In the genomic region with DNA sequence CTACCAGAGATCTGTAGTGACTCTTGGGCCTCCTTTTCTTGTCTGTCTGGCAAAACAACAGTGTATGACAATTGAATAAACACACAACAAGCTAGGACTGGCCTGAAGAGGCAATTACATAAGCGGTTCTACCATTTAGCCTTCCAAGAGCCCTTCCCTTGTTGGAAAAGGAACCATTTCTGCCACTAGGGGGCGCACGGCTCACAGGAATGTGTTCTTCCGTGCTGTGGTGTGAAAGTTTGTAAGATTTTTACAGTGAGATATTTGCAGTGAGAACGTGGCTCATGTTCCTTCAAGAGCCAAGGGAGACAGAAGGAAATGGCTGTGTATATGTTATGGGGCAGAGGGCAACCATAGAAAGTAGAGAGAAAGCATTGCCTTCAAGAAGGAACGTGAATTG, we compare ENCODE assay signal across 9 mouse cellular contexts. TPM values are rescaled to one million over a fixed set of nuclear protein-coding genes. Genes with fewer than 3 reads are reported as not detected.
DNase-seq lines count a peak whose midpoint lies in the region; ATAC-seq lines count a peak whose summit lies in the region.
"Had no signal": no experiment of that assay in that cellular context is flagged by ENCODE, and none has a peak within 500 bp of the region (broad histone marks: within the 10 kb centered on the region; RNA-seq: fewer than 3 reads in every experiment).

No protein-coding gene starts in this region.

- H3K4me3 ChIP-seq in kidney, embryonic 16.5 days (ENCODE audit: low read length), result no peak overlapping the region
- no peak overlapping the region for H3K4me3 ChIP-seq in liver, embryonic 13.5 days (replicated peaks)

- no peaks in the 10 kb centered on the region for H3K4me1 ChIP-seq in kidney, embryonic 16.5 days (ENCODE audit: insufficient read depth, low read length)
- H3K4me1 ChIP-seq in liver, embryonic 13.5 days (replicated peaks), result 0 out of 2 replicates have a peak, but pooled peaks cover 5% of the 10 kb centered on the region

- H3K27me3 ChIP-seq in kidney, embryonic 16.5 days (ENCODE audit: insufficient read depth, low read length), result no peaks in the 10 kb centered on the region
- no peaks in the 10 kb centered on the region for H3K27me3 ChIP-seq in liver, embryonic 13.5 days

- H3K4me2 ChIP-seq in kidney, embryonic 16.5 days (replicated peaks; ENCODE audit: low read depth, low read length), result no peak overlapping the region
- H3K4me2 ChIP-seq in liver, embryonic 13.5 days, result no peak overlapping the region

- H3K9ac ChIP-seq in kidney, embryonic 16.5 days (replicated peaks; ENCODE audit: low read length), result no peak overlapping the region
- H3K9ac ChIP-seq in liver, embryonic 13.5 days, result no peak overlapping the region

- 12% methylated on average over 6 of the region's 6 CpGs for WGBS in kidney, embryonic 16.5 days
- WGBS in liver, embryonic 13.5 days (ENCODE audit: insufficient replicate concordance), result 12% methylated on average over 6 of the region's 6 CpGs

- ATAC-seq in kidney, embryonic 16.5 days (ENCODE audit: low FRiP score, low TSS enrichment), result 0 out of 2 replicates have a peak, but pooled peaks have one; percentile 35
- ATAC-seq in liver, embryonic 13.5 days (ENCODE audit: low read depth), result no peak

- no peak overlapping the region for H3K27ac ChIP-seq in kidney, embryonic 16.5 days (ENCODE audit: low read length)
- no peak overlapping the region for H3K27ac ChIP-seq in liver, embryonic 13.5 days

- DNase-seq in 416B (ENCODE audit: low read depth) (peak; percentile 80), R1 (ENCODE audit: low read depth, low spot score) (peak; percentile 85)
- peak; percentile 96 to 99 for DNase-seq in cerebellum, postnatal 10 days
- DNase-seq in gastrocnemius, postnatal 25 days, result peak; percentile 65
- DNase-seq in liver, embryonic 13.5 days, result peak; percentile 37
- peak; percentile 89 for DNase-seq in retina, embryonic 14.5 days (ENCODE audit: low spot score)
- DNase-seq in thymus, postnatal 14 days, result peak; percentile 97

- no peaks in the 10 kb centered on the region for H3K9me3 ChIP-seq in kidney, embryonic 16.5 days (ENCODE audit: low read length)
- no peaks in the 10 kb centered on the region for H3K9me3 ChIP-seq in liver, embryonic 13.5 days (replicated peaks)

- H3K36me3 ChIP-seq in kidney, embryonic 16.5 days (ENCODE audit: insufficient read depth, low read length), result no peaks in the 10 kb centered on the region
- no peaks in the 10 kb centered on the region for H3K36me3 ChIP-seq in liver, embryonic 13.5 days

RNA-seq across cellular contexts. Expression of a gene that starts 17.7 kb away (rescaled TPM):
- not detected for total RNA-seq in gastrocnemius, postnatal 25 days (2021)
- 0.33 and 0.61 TPM in 2 replicates for polyA plus RNA-seq in kidney, embryonic 16.5 days (2015; fragmentation: Nextera tagmentation; extraction: Ambion mirVana)
- polyA plus RNA-seq in liver, embryonic 13.5 days (2015; fragmentation: Nextera tagmentation; extraction: Ambion mirVana), result 0.06 and 0.10 TPM in 2 replicates
- polyA plus RNA-seq: heart, embryonic 14.5 days had no signal

RNA-seq across cellular contexts. Expression of a gene that starts 39.8 kb away (rescaled TPM):
- total RNA-seq in gastrocnemius, postnatal 25 days (2021), result 1 to 10 TPM; 1.7 to 1.9 TPM
- polyA plus RNA-seq in kidney, embryonic 16.5 days (2015; fragmentation: Nextera tagmentation; extraction: Ambion mirVana), result 0.15 TPM in 1 of 2 replicates, not detected in the other
- polyA plus RNA-seq in liver, embryonic 13.5 days (2015; fragmentation: Nextera tagmentation; extraction: Ambion mirVana), result 0.08 and 0.09 TPM in 2 replicates
- polyA plus RNA-seq: heart, embryonic 14.5 days had no signal

RNA-seq across cellular contexts. Expression of a gene that starts 47.4 kb away (rescaled TPM):
- total RNA-seq in gastrocnemius, postnatal 25 days (2021), result under 1 TPM; 0.56 to 0.74 TPM
- 0.65 and 0.92 TPM in 2 replicates for polyA plus RNA-seq in kidney, embryonic 16.5 days (2015; fragmentation: Nextera tagmentation; extraction: Ambion mirVana)
- polyA plus RNA-seq in liver, embryonic 13.5 days (2015; fragmentation: Nextera tagmentation; extraction: Ambion mirVana), result 1.6 and 1.7 TPM in 2 replicates

Comparison
In these comparisons a context has a peak if more than half of its experiments do, and no peak if none do; other contexts are left out.
1. DNase-seq: peak in every context shown above with its lines; median percentile 98 in cerebellum, postnatal 10 days; 97 in thymus, postnatal 14 days; 89 in retina, embryonic 14.5 days; 85 in R1; 80 in 416B; 65 in gastrocnemius, postnatal 25 days; 37 in liver, embryonic 13.5 days.